Mouse (Mus musculus) urinary bladder, postnatal 14 days (tissue): Measurements from ENCODE around the gene Zfp28.

Experiments
- DNase-seq: peaks from one replicate; pipeline ENCODE4 v3.0.0; 2021; ENCODE audit warnings: low spot score

Gene Zfp28

DNA sequence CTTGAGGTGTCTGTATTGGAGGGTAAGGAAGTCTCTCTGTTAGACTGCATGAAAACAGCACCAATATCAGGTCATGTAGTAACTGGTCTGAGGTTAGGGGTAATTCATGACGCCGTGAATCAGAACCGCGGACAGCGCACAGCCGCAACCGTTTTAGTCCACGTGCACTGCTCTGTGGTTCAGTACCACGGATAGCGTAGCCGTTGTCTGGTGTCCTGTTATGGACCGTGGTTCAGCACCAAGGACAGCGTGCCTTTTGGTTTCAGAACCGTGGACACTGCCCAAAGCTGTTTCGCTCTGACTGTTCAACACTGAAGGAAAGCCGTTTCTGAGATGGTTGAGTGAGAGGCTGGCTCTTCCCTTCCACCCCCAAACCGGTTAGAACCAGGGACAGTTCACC, 26.9 kb downstream of the Zfp28 start, which contains the start of gene Gm20715:
Gm20715 (plus strand) TSS at position 235 of the 400 bp plus-strand sequence.
- DNase-seq = peak; percentile 97

DNA sequence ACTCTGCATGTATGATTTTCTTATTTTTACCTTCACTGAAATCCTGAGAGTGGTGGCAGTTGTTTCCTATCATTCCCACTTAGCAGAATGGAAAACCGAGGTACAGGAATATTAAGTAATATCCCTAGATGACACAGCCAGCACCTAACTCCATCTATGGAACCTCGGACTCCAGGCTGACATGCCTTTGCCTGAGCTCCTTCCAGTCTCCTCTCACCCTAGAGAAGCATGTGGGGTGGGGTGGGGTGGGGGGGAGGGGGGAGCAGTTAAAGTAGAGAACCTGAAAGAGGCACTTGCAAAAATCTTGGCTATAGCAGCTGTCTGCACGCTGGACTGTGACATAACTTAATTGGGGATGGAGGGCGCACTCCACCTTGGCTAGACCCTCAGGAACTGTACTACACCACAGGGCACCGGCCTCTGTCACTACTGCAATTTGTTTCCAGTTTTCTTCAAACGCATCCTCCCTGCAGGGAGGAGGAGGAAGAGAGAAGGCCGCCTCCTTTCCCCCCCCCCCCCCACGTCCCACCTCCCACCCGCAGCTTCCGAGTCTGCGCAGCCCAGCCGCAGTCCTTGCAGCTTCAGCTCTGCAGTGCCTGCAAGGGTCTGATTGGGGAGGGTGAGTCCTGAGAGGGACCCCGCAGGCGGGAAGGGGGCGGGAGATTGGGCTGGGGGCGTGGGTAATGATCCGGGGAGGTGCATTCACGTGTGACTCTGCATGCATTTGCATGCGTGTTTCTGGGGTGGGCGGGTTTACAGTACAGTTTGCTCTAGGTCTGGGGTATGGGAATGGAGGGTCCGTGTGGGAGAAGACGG, 31.7 kb downstream of the Zfp28 start:
- no peak for DNase-seq

DNA sequence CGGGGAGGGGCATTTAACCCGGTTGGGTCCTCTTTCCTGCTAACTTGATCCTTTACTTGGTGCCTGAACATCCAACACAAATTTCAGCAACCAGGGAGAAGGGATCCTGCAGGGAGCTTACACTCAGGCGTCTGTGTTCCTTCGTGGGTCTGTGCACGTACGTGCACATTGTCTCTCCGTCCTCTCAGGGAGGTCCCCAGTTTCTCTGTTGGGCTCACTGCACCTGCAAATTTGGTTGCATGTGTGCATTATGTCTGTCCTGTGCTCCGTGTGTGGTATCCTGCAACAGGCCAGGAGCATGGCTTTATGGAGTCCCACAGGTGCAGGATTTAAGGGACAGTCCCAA, 32.3 kb downstream of the Zfp28 start:
- no peak for DNase-seq

DNA sequence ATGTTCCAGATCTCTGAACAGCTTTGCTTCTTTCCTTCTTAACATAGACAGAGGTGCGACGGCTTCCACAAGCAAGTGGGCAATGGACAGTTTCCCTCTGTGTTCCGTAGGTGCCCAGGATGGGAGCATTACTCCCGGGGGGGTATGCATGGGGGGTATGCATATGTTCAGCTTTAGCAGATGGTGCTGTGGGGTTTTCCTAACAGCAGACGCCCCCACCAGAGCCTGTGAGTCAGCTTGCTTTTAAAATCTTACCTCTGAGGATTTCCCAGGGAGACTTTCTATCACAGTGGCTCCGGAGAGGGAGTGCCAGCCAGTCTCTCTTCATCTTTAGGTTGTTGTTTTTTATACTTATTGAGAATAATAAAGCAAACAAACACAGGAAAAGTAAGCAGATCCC, 36.8 kb downstream of the Zfp28 start:
- DNase-seq = no peak

DNA sequence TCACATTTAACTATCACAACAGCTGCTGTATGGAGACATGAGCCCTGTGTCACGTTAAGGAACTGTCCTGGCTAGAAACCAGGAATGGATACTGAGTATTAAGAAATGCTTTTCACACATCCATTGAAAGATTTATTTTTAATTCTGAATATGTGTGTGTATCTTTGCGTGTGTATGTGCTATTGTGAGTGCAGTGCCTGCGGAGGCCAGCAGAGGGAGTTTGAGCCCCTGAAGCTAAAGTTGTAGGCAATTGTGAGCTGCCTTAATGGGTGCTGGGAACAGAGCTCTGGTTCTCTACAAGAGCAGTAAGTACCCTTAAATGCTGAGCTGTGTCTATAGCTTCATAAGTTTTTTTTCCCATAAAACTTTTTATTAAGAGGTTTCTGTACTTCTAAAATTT, 46.3 kb downstream of the Zfp28 start:
- no peak for DNase-seq

DNA sequence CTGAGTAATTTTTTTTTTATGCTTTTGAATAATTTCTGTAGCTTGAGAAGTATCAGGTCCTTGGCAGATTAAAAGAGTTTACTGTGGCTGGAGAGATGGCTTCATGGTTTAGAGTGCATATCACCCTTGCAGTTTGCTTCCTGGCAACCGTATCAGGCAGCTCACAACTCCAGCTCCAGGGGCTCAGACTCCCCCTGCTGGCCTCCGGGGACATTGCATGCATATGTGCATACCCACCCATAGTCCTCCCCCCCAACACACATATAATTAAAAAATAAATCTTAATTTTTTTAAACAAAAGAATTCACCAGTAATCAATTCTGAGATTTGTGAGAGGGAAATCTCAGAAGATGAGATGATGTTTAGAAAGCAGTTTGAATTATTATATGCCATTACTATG, 47.2 kb downstream of the Zfp28 start:
- no peak for DNase-seq

DNA sequence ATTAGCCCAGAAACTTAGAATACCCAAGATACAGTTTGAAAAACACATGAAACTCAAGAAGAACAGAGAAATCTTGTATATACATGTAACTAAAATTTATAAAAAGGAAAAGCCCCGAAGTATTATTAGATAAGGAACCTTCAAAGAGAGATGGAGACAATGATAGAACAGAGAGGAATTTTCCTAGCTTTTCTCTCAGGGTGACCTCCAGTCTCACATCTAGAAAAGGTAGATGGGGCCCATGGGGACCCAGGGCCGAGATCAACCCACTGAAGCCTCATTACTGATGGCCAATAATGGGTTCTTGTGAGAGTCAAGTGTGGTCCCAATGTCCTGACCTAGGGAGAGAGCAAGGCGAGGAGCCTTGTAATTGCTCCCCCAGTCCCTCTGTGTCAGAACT, 55.3 kb downstream of the Zfp28 start, which contains the start of gene Olfr1344:
Olfr1344 (plus strand) TSS at position 301 of the 400 bp plus-strand sequence.
- DNase-seq = no peak

DNA sequence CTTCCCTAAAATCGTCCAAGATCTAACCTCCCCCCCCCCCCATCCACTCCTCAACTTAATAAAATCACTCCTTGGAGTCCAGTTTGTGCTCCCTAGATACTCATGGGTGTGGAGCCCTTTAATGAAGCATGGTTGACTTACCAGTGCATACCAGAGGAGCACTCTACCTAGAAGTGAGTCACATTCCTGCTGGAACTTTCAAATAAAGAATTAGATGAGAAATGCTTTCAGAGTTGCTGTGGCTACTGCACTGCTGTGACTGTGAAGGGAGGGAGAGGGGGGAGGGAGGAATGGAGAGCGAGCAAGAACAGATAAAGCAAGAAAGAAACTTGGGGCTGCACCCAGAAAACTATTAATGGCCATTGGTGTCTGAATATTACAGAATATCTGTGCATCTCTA, 58.1 kb downstream of the Zfp28 start:
- DNase-seq = no peak
